Mouse (Mus musculus) hindbrain, embryonic 16.5 days (tissue): ENCODE data around the gene Canx. TPM values are rescaled to one million over a fixed set of nuclear protein-coding genes. Genes with fewer than 3 reads are reported as not detected.

ENCODE experiments used
- ATAC-seq: fragments of 200-750 bp; cut with Nextera tagmentation; 2 replicates; pipeline ENCODE4 v1.8.0; 2017; ENCODE audit warnings: moderate TSS enrichment, moderate library complexity
- H3K27ac ChIP-seq: fragments of 300-500 bp; sonication (generic); 2 replicates; pipeline ENCODE4 v1.5.1; 2014; ENCODE audit warnings: low read depth, mild to moderate bottlenecking, control low read depth, low read length, moderate library complexity
- H3K27me3 ChIP-seq: fragments of 300-500 bp; sonication (generic); replicated peaks from 2 replicates; pipeline ENCODE4 v1.6.1; 2014; ENCODE audit warnings: low read length; ENCODE audit not compliant: control insufficient read depth, insufficient read depth
- H3K36me3 ChIP-seq: fragments of 300-500 bp; sonication (generic); 2 replicates; pipeline ENCODE4 v1.6.1; 2014; ENCODE audit warnings: mild to moderate bottlenecking, low read length, moderate library complexity, mixed read lengths; ENCODE audit not compliant: control insufficient read depth, insufficient read depth
- H3K4me1 ChIP-seq: fragments of 300-500 bp; sonication (generic); 2 replicates; pipeline ENCODE4 v1.6.1; 2014; ENCODE audit warnings: low read depth, low read length; ENCODE audit not compliant: control insufficient read depth, insufficient read depth
- H3K4me2 ChIP-seq: fragments of 300-500 bp; sonication (generic); 2 replicates; pipeline ENCODE4 v1.6.1; 2014; ENCODE audit warnings: mild to moderate bottlenecking, low read length, control low read depth, moderate library complexity
- H3K4me3 ChIP-seq: fragments of 300-500 bp; sonication (generic); 2 replicates; pipeline ENCODE4 v1.5.1; 2014; ENCODE audit warnings: mild to moderate bottlenecking, low read length, control low read depth, moderate library complexity
- H3K9ac ChIP-seq: fragments of 300-500 bp; sonication (generic); 2 replicates; pipeline ENCODE4 v1.6.1; 2014; ENCODE audit warnings: low read depth, mild to moderate bottlenecking, control low read depth, low read length, moderate library complexity
- H3K9me3 ChIP-seq: fragments of 300-500 bp; sonication (generic); 2 replicates; pipeline ENCODE4 v1.6.1; 2014; ENCODE audit warnings: mild to moderate bottlenecking, low read length, moderate library complexity; ENCODE audit not compliant: control insufficient read depth
- WGBS: fragments of 180-500 bp; shearing (Covaris S2); extraction: QIAGEN DNeasy Blood & Tissue Kit; methylation state at CpG from one replicate; pipeline ENCODE4 v1.1.7; 2014; 5-methylcytosine and 5-hydroxymethylcytosine counted together
- microRNA counts: library from miRNA; unstranded; fragments of <30 nt; microRNA quantifications from one replicate; lab custom pipeline; 2016
- microRNA-seq: library from miRNA; unstranded; fragments of <30 nt; microRNA quantifications from one replicate; pipeline ENCODE4, GENCODE M21; 2017
- polyA plus RNA-seq: library from polyadenylated mRNA; unstranded; fragments of >200 nt; fragmentation: Nextera tagmentation; extraction: Ambion mirVana; gene quantifications from 2 replicates; pipeline ENCODE4 v1.2.1, GENCODE M21; 2015

The Canx gene
- polyA plus RNA-seq, 1 experiment from 2014 or later = 304 TPM

DNA sequence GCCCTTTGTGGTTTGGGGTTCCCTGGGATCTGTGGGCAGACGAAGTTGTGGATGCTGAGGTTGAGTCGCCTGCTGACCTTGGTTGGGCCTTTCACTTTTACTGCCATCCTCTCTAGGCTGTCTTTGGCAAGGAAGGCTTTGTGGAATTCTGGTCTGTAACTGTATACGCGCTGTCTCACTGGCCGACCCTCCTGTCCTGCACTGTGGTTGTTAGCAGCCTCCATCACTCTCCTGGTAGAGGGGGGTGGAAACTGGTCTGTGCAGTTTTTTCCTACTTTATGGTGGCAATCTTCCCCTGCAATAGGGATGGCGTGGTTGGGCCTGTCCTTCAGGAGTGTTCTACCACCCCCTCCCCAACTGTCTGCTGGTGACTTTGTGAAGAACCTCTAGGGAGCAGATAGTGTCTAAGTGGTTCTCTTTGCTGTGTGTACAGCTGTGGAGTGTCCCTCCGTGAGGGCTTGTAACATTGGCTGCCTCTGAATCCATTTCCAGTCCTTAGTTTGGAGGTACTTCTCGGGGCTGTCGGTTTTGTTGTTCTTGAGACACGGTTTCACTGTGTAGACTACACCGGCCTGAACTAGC, 72.7 kb downstream of the Canx start:
- no peak for ATAC-seq
- no peak overlapping the region for H3K9ac ChIP-seq
- 75% methylated on average over 11 of the region's 11 CpGs for WGBS
- H3K9me3 ChIP-seq = no peaks in the 10 kb centered on the region
- H3K4me3 ChIP-seq = no peak overlapping the region
- peaks cover 12% of the 10 kb centered on the region; the same call in 1 of the 2 replicates for H3K36me3 ChIP-seq
- no peak overlapping the region for H3K27ac ChIP-seq
- H3K4me1 ChIP-seq = no peaks in the 10 kb centered on the region
- no peaks in the 10 kb centered on the region for H3K27me3 ChIP-seq
- H3K4me2 ChIP-seq = no peak overlapping the region

GRCm38 (mm10) chr11:50252166-50252565, 73.3 kb downstream of the Canx start:
- H3K36me3 ChIP-seq = peaks cover 8% of the 10 kb centered on the region; the same call in 1 of the 2 replicates
- ATAC-seq = no peak
- 69% methylated on average over 3 of the region's 3 CpGs for WGBS
- H3K4me2 ChIP-seq = no peak overlapping the region
- no peak overlapping the region for H3K4me3 ChIP-seq
- no peak overlapping the region for H3K9ac ChIP-seq
- H3K9me3 ChIP-seq = no peaks in the 10 kb centered on the region
- no peaks in the 10 kb centered on the region for H3K4me1 ChIP-seq
- H3K27me3 ChIP-seq = no peaks in the 10 kb centered on the region
- no peak overlapping the region for H3K27ac ChIP-seq

GRCm38 (mm10) chr11:50248473-50249171, 76.9 kb downstream of the Canx start:
- Histone ChIP-seq H3K4me1 (no peaks in the 10 kb centered on the region), H3K27me3 (no peaks in the 10 kb centered on the region), H3K9me3 (no peaks in the 10 kb centered on the region), H3K4me3 (no peak overlapping the region), H3K4me2 (no peak overlapping the region), H3K27ac (no peak overlapping the region), H3K9ac (no peak overlapping the region), H3K36me3 (no peaks in the 10 kb centered on the region)
- no peak for ATAC-seq
- WGBS = 82% methylated on average over 7 of the region's 7 CpGs

DNA sequence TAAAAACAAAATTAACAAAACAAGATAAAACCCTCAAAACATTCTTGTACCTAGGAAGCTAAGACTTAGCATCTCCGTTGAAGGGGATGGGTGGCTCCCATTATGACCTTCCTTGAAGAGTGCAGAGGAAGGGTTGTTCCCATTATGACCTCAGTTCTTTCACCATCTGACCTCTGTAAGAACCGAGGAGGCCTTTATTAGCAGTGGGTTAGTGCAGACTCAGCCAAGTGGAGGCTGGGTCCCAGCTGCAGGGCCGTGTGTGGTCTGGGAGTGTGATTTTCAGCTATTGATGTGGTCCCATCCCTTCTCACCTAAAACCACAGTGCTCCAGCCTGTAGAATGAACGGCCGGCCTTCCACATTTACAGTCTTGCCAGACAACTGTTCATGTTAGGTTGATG, 80.2 kb downstream of the Canx start:
- no peaks in the 10 kb centered on the region for H3K9me3 ChIP-seq
- no peaks in the 10 kb centered on the region for H3K27me3 ChIP-seq
- no peak overlapping the region for H3K4me3 ChIP-seq
- H3K36me3 ChIP-seq = no peaks in the 10 kb centered on the region
- no peak for ATAC-seq
- H3K4me1 ChIP-seq = no peaks in the 10 kb centered on the region
- no peak overlapping the region for H3K27ac ChIP-seq
- no peak overlapping the region for H3K4me2 ChIP-seq
- 78% methylated on average over 5 of the region's 5 CpGs for WGBS
- H3K9ac ChIP-seq = no peak overlapping the region

MicroRNA genes within 50 kb of the gene (microRNA counts, 519-probe panel; counts per million panel counts)
- 2,439 counts per million, percentile 62 among the panel's probes with 10 or more counts for microRNA mmu-miR-804 (lab: Ali Mortazavi, UCI)

Small RNA genes within 50 kb of the gene (microRNA-seq; reads per million reads assigned to microRNA genes)
- not detected for gene Mir804

Other genes with a start within 250 kb of the Canx start
- gene Tbc1d9b, start 194.3 kb downstream of the Canx start, polyA plus RNA-seq = 36.0 and 41.9 TPM in 2 replicates
- gene Mrnip, start 151.2 kb downstream of the Canx start, polyA plus RNA-seq = 33.2 and 39.1 TPM in 2 replicates
- 448 and 480 TPM in 2 replicates for gene Sqstm1, start 114.8 kb downstream of the Canx start, polyA plus RNA-seq
- 15.6 and 30.9 TPM in 2 replicates for gene Mgat4b, start 114.8 kb downstream of the Canx start, polyA plus RNA-seq
- 2.2 and 3.4 TPM in 2 replicates for gene Ltc4s, start 87.1 kb downstream of the Canx start, polyA plus RNA-seq
- 1.9 and 2.3 TPM in 2 replicates for gene Maml1, start 33.4 kb downstream of the Canx start, polyA plus RNA-seq
- 0.86 and 2.6 TPM in 2 replicates for gene Cby3, start 28.8 kb upstream of the Canx start, polyA plus RNA-seq
- gene Hnrnph1, start 51.3 kb upstream of the Canx start, polyA plus RNA-seq = 384 and 414 TPM in 2 replicates
- 23.5 and 25.1 TPM in 2 replicates for gene Rufy1, start 105.5 kb upstream of the Canx start, polyA plus RNA-seq